In the genomic region with DNA sequence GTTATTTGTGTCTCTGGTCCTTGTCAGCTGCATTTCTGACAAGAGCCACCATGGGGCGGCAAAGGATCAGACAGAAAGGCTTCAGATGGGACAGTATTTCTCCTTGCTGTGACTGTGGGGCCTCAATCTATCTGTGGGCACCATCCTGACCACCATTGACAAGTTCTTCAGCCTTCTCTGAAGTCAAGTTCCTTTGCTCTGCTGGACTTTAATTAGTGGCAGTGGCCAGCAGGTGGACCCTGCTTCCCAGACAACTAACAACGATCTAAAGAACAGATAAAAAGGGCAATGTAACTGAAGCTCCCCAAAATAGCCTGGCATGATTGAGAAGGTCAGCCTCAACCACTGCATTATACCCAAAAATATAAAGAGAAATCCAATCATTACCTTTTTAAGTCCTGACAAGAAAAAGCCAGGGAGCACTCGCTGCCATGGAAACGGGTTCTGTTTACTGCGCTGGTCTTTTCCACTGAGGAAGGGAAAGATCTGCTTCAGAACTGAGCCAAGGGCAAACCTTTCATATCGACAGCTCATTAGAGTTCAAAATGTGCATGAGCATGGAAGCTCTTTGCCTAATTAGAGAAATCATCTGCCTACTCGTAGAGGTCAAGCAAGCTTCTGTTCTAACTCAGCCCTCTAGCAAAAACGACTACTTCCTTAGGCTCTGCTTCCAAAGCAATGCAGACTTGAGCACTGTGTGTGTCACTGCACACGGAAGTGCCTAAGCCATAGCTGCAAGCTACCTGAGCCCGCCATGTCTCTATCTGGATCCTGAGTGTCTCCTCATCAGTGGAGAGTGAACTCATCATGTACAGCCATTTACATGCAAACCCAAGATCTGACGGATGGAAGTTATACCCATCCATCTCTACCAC, we compare ENCODE assay signal across 8 mouse cellular contexts.
DNase-seq lines count a peak whose midpoint lies in the region; ATAC-seq and TF ChIP-seq lines count a peak whose summit lies in the region.

No protein-coding gene starts in this region.

- H3K9me3 ChIP-seq in forebrain, postnatal 0 days (ENCODE audit: low read length) = no peaks in the 10 kb centered on the region

- WGBS in forebrain, postnatal 0 days = 56% methylated on average over 11 of the region's 11 CpGs

- ATAC-seq in forebrain, postnatal 0 days = peak; percentile 59
- ATAC-seq in monocyte, adult 5-6 weeks (replicated peaks; ENCODE audit: insufficient number of reproducible peaks, low FRiP score, low TSS enrichment, poor library complexity, severe bottlenecking) = no peak

- peak; percentile 39 to 77 for DNase-seq in adrenal gland, adult (ENCODE audit: inconsistent age in 2 of 2, low spot score in 1 of 2)
- DNase-seq in adrenal gland, adult 8-10 months = no peak
- peak; percentile 4 for DNase-seq in ovary, postnatal 36 days (ENCODE audit: low spot score)
- DNase-seq in ovary, adult 18-20 months (ENCODE audit: low spot score) = no peak
- DNase-seq in forebrain, postnatal 0 days = peak; percentile 55
- peak; percentile 25 to 39 for DNase-seq in left cerebral cortex, postnatal 36 days (ENCODE audit: low spot score in 2 of 2)
- no peak for DNase-seq in spleen, postnatal 10 days (ENCODE audit: low spot score in 2 of 2)

- H3K9ac ChIP-seq in forebrain, postnatal 0 days = no peak overlapping the region

- H3K36me3 ChIP-seq in forebrain, postnatal 0 days (ENCODE audit: insufficient read depth) = no peaks in the 10 kb centered on the region

- H3K4me3 ChIP-seq in forebrain, postnatal 0 days (ENCODE audit: low read depth, low read length) = no peak overlapping the region

- peak; percentile 66 for TF ChIP-seq CTCF in forebrain, postnatal 0 days (IDR thresholded peaks at IDR 0.05; ENCODE audit: low read depth)

- H3K27me3 ChIP-seq in forebrain, postnatal 0 days (ENCODE audit: insufficient read depth, low read length) = no peaks in the 10 kb centered on the region

- no peak overlapping the region for H3K27ac ChIP-seq in forebrain, postnatal 0 days (ENCODE audit: low read depth, low read length)

- no peak overlapping the region for H3K4me2 ChIP-seq in forebrain, postnatal 0 days (ENCODE audit: low read depth)

- no peaks in the 10 kb centered on the region; the same call in 1 of the 2 replicates for H3K4me1 ChIP-seq in forebrain, postnatal 0 days (ENCODE audit: insufficient read depth)

- intact Hi-C loops in left cerebral cortex, postnatal 36 days (cut with DNase I) = loop anchor here (2.0 to 10.0 kb wide), 3 partner anchors 140 to 574 kb away; partner anchors contain the start of gene Cadps

Comparison
In these comparisons a context has a peak if more than half of its experiments do, and no peak if none do; other contexts are left out.
1. DNase-seq: peak in adrenal gland, adult (2 of 2), ovary, postnatal 36 days (single experiment), forebrain, postnatal 0 days (single experiment) and left cerebral cortex, postnatal 36 days (2 of 2); none in adrenal gland, adult 8-10 months (single experiment), ovary, adult 18-20 months (single experiment) and spleen, postnatal 10 days (0 of 2).